8 mouse cellular contexts compared by ENCODE assay signal in the genomic region with DNA sequence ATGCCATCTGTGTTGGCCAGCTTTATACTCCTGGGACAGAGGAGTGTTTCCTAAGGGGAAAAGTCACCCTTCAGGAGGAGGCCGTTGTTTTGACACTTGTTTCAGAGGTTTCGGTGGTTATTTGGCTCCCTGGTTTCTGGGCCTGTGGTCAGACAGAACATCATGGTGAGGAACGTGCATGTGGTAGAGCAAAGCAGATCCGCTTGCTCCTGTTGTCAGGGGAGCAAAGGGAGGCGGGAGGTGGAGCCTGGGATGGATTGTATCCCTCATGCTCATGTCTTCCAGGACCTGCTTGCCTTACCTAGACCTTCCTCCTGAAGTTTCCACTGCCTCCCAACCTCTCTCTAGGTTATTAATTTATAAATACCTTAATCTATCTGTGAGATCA. TPM values are rescaled to one million over a fixed set of nuclear protein-coding genes. Genes with fewer than 3 reads are reported as not detected.
DNase-seq lines count a peak whose midpoint lies in the region; ATAC-seq lines count a peak whose summit lies in the region.

No protein-coding gene starts in this region.

- H3K27me3 ChIP-seq in heart, embryonic 10.5 days (ENCODE audit: insufficient read depth, poor library complexity, severe bottlenecking): no peaks in the 10 kb centered on the region
- no peaks in the 10 kb centered on the region for H3K27me3 ChIP-seq in forebrain, embryonic 11.5 days (ENCODE audit: control insufficient read depth, insufficient read depth, low read length)
- no peaks in the 10 kb centered on the region for H3K27me3 ChIP-seq in limb, embryonic 12.5 days
- no peaks in the 10 kb centered on the region for H3K27me3 ChIP-seq in neural tube, embryonic 12.5 days (replicated peaks)

- H3K36me3 ChIP-seq in heart, embryonic 10.5 days: peaks cover 3% of the 10 kb centered on the region; the same call in 1 of the 2 replicates
- H3K36me3 ChIP-seq in forebrain, embryonic 11.5 days (ENCODE audit: control insufficient read depth, insufficient read depth, low read length): no peaks in the 10 kb centered on the region
- no peaks in the 10 kb centered on the region for H3K36me3 ChIP-seq in limb, embryonic 12.5 days
- H3K36me3 ChIP-seq in neural tube, embryonic 12.5 days: no peaks in the 10 kb centered on the region

- WGBS in heart, embryonic 10.5 days: 18% methylated on average over 5 of the region's 5 CpGs
- 3% methylated on average over 5 of the region's 5 CpGs for WGBS in forebrain, embryonic 11.5 days
- WGBS in limb, embryonic 12.5 days: 24% methylated on average over 5 of the region's 5 CpGs
- WGBS in neural tube, embryonic 12.5 days: 7% methylated on average over 5 of the region's 5 CpGs

- intact Hi-C loops in heart, postnatal 25 days (cut with DNase I): no loop called here

- H3K27ac ChIP-seq in heart, embryonic 10.5 days: peak overlapping the region; percentile 79; the same call in 1 of the 2 replicates
- H3K27ac ChIP-seq in forebrain, embryonic 11.5 days (ENCODE audit: low read depth, low read length): 0 out of 2 replicates have a peak overlapping the region, but pooled peaks have one; percentile 25
- no peak overlapping the region for H3K27ac ChIP-seq in limb, embryonic 12.5 days
- H3K27ac ChIP-seq in neural tube, embryonic 12.5 days: 0 out of 2 replicates have a peak overlapping the region, but pooled peaks have one; percentile 46

- ATAC-seq in forebrain, embryonic 11.5 days (replicated peaks; ENCODE audit: low FRiP score): no peak
- ATAC-seq in limb, embryonic 12.5 days (ENCODE audit: insufficient number of reproducible peaks, insufficient read depth, low FRiP score, low TSS enrichment, low read depth): no peak
- 0 out of 2 replicates have a peak, but pooled peaks have one; percentile 3 for ATAC-seq in neural tube, embryonic 12.5 days (ENCODE audit: low FRiP score, low read depth)

- peak overlapping the region; percentile 38 for H3K4me2 ChIP-seq in forebrain, embryonic 11.5 days (ENCODE audit: low read depth, low read length, severe bottlenecking)
- 0 out of 2 replicates have a peak overlapping the region, but pooled peaks have one; percentile 2 for H3K4me2 ChIP-seq in limb, embryonic 12.5 days
- peak overlapping the region; percentile 48 for H3K4me2 ChIP-seq in neural tube, embryonic 12.5 days (replicated peaks)

- no peak for DNase-seq in heart, embryonic 10.5 days (ENCODE audit: low spot score)
- no peak for DNase-seq in heart, postnatal 25 days (ENCODE audit: low spot score)
- peak; percentile 89 for DNase-seq in R1 (ENCODE audit: low read depth, low spot score)
- DNase-seq in forebrain, embryonic 11.5 days (ENCODE audit: low spot score): peak; percentile 60
- DNase-seq in adrenal gland, postnatal 4 days (ENCODE audit: low spot score in 2 of 2): no peak
- no peak for DNase-seq in right cerebral cortex, adult 2 months (ENCODE audit: low spot score in 2 of 2)

- H3K4me3 ChIP-seq in heart, embryonic 10.5 days: 0 out of 2 replicates have a peak overlapping the region, but pooled peaks have one; percentile 24
- no peak overlapping the region for H3K4me3 ChIP-seq in forebrain, embryonic 11.5 days (ENCODE audit: low read depth, low read length)
- H3K4me3 ChIP-seq in limb, embryonic 12.5 days (replicated peaks): no peak overlapping the region
- no peak overlapping the region for H3K4me3 ChIP-seq in neural tube, embryonic 12.5 days

- H3K4me1 ChIP-seq in heart, embryonic 10.5 days: peaks cover 32% of the 10 kb centered on the region
- peaks cover 13% of the 10 kb centered on the region for H3K4me1 ChIP-seq in forebrain, embryonic 11.5 days (replicated peaks; ENCODE audit: control insufficient read depth, insufficient read depth, low read length)
- peaks cover 21% of the 10 kb centered on the region for H3K4me1 ChIP-seq in limb, embryonic 12.5 days (replicated peaks)
- H3K4me1 ChIP-seq in neural tube, embryonic 12.5 days: peaks cover 37% of the 10 kb centered on the region

- peak overlapping the region; percentile 12; the same call in 1 of the 2 replicates for H3K9ac ChIP-seq in forebrain, embryonic 11.5 days (ENCODE audit: low read length)
- H3K9ac ChIP-seq in limb, embryonic 12.5 days (replicated peaks): no peak overlapping the region
- H3K9ac ChIP-seq in neural tube, embryonic 12.5 days: no peak overlapping the region

- no peaks in the 10 kb centered on the region for H3K9me3 ChIP-seq in heart, embryonic 10.5 days
- H3K9me3 ChIP-seq in forebrain, embryonic 11.5 days (ENCODE audit: control insufficient read depth, low read length): no peaks in the 10 kb centered on the region
- no peaks in the 10 kb centered on the region for H3K9me3 ChIP-seq in limb, embryonic 12.5 days
- no peaks in the 10 kb centered on the region for H3K9me3 ChIP-seq in neural tube, embryonic 12.5 days

RNA-seq across cellular contexts. Expression of gene Cdk17, which starts 5.7 kb away (rescaled TPM):
- 16.4 and 20.0 TPM in 2 replicates for polyA plus RNA-seq in heart, embryonic 10.5 days (2016; fragmentation: Nextera tagmentation; extraction: Ambion mirVana)
- total RNA-seq in heart, postnatal 25 days (2021): 10 to 100 TPM; 16.2 to 19.7 TPM
- polyA plus RNA-seq in forebrain, embryonic 11.5 days (2014; fragmentation: Nextera tagmentation; extraction: Ambion mirVana): 34.4 and 37.4 TPM in 2 replicates
- 22.2 and 23.9 TPM in 2 replicates for polyA plus RNA-seq in limb, embryonic 12.5 days (2016; fragmentation: Nextera tagmentation; extraction: Ambion mirVana)
- polyA plus RNA-seq in neural tube, embryonic 12.5 days (2016; fragmentation: Nextera tagmentation; extraction: Ambion mirVana): 50.4 and 54.1 TPM in 2 replicates
- 10 to 100 TPM; 30.5 to 33.1 TPM for total RNA-seq in adrenal gland, postnatal 4 days (2021)

Comparison
In these comparisons a context has a peak if more than half of its experiments do, and no peak if none do; other contexts are left out.
1. DNase-seq: peak in R1 (single experiment) and forebrain, embryonic 11.5 days (single experiment); none in heart, embryonic 10.5 days (single experiment), heart, postnatal 25 days (single experiment), adrenal gland, postnatal 4 days (0 of 2) and right cerebral cortex, adult 2 months (0 of 2).
2. Peak in every context shown above with its lines, with median percentiles within 50 percentile points of each other: H3K4me2 ChIP-seq.